Mouse (Mus musculus): ENCODE results near the gene Dcn.
A peak's percentile ranks its signal among the peaks of the same experiment; 100 is the strongest.

Dcn gene

DNA sequence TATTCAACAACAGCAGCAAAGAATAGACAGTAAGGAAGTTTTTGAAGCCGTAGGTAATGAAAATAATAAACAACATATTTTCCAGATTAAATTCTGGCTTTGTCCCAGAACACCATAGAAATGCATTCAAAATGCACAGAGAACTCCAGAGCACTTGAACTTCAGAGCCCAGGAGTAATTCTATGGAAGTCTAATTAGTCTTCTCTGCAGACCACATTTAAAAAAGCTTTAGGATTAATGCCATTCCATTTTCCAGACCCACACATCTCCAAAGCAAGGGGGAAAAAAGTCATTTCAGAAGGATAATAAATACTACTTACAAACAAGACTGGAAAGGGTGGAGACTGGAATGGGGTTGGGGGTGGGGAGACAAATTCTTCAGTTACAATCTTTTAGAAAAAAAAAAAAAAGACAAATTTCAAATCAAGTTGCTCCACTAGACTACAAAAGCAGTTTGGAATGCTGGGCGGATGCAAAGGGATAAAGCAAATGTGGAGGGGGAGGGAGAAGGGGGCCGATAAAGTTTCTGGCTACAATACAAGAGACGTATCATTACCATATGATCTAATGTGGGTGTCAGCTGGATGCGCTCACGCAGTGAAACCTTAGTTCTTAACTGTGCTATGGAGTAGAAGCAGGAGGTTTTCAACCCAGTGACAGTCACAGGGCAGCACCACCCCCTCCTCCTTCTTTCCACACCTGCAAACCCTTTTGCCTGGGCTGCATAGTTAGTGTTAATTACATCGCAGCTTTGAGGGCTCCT, at the start of gene Dcn:
Gene Dcn (plus strand): TSS at position 606 of the 763 bp plus-strand sequence.
- peak; percentile 54 for DNase-seq (ENCODE audit: low read depth, low spot score)

- no peak for DNase-seq (ENCODE audit: low read depth, low spot score)
These were observed 42.7 kb upstream of the Dcn start for GRCm38 (mm10) chr10:97436662-97437061.

- no peak for DNase-seq (ENCODE audit: low read depth, low spot score)
These were observed 37.1 kb upstream of the Dcn start for GRCm38 (mm10) chr10:97442300-97442699.

GRCm38 (mm10) chr10:97446486-97446885, 32.9 kb upstream of the Dcn start:
- DNase-seq (ENCODE audit: low read depth, low spot score), result no peak

GRCm38 (mm10) chr10:97452886-97453285, 26.5 kb upstream of the Dcn start:
- DNase-seq (ENCODE audit: low read depth, low spot score), result no peak

GRCm38 (mm10) chr10:97453529-97453928, 25.9 kb upstream of the Dcn start:
- peak; percentile 49 for DNase-seq (ENCODE audit: low read depth, low spot score)

GRCm38 (mm10) chr10:97456993-97457392, 22.4 kb upstream of the Dcn start:
- no peak for DNase-seq (ENCODE audit: low read depth, low spot score)

- DNase-seq (ENCODE audit: low read depth, low spot score), result no peak
These were observed 12.6 kb upstream of the Dcn start for GRCm38 (mm10) chr10:97466818-97467217.

- DNase-seq (ENCODE audit: low read depth, low spot score), result no peak
These were observed 9.8 kb upstream of the Dcn start for GRCm38 (mm10) chr10:97469411-97470140.

- no peak for DNase-seq (ENCODE audit: low read depth, low spot score)
These were observed 3.9 kb upstream of the Dcn start for GRCm38 (mm10) chr10:97475460-97475859.

- no peak for DNase-seq (ENCODE audit: low read depth, low spot score)
These were observed 1.1 kb upstream of the Dcn start for GRCm38 (mm10) chr10:97478259-97478658.

GRCm38 (mm10) chr10:97482150-97482549, 2.7 kb downstream of the Dcn start:
- DNase-seq (ENCODE audit: low read depth, low spot score), result no peak

GRCm38 (mm10) chr10:97484049-97484448, 4.6 kb downstream of the Dcn start:
- DNase-seq (ENCODE audit: low read depth, low spot score), result peak; percentile 21

DNA sequence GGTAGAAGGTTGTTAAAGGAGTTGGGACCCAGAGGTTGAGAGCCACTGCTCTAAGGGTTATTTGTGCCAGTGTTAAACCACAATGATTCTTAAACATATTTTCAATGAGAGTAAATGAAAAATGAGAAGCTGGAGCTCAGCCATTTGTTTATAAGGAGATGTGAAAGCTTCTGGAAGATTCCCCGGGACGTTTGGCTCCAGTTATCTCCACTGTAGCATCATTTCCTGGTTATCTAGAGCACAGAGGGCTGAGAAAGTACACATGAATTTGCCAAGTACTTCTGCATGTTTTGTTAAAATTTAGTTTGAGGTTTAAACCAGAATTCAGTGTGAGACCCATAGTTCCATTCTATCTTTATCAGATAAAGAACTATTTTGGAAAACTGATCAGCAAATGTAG, 5.7 kb downstream of the Dcn start:
- DNase-seq (ENCODE audit: low read depth, low spot score), result no peak

DNA sequence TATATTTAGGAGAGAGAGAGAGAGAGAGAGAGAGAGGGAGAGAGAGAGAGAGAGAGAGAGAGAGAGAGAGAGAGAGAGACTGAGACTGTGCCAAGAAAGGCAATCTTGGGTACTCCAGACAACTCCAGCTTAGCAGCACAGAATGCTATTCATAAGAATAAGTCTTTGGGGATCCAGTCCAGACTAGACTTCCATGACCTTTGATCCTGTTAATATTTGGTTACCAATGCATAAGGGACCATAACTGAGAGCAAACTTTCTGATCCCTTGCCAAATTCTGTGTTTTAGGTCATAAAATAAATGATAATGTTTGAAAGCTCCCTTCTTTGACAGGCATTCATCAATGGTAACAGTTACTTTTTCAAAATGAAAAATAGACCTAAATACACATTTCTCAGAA, 6.7 kb downstream of the Dcn start:
- peak; percentile 39 for DNase-seq (ENCODE audit: low read depth, low spot score)

DNA sequence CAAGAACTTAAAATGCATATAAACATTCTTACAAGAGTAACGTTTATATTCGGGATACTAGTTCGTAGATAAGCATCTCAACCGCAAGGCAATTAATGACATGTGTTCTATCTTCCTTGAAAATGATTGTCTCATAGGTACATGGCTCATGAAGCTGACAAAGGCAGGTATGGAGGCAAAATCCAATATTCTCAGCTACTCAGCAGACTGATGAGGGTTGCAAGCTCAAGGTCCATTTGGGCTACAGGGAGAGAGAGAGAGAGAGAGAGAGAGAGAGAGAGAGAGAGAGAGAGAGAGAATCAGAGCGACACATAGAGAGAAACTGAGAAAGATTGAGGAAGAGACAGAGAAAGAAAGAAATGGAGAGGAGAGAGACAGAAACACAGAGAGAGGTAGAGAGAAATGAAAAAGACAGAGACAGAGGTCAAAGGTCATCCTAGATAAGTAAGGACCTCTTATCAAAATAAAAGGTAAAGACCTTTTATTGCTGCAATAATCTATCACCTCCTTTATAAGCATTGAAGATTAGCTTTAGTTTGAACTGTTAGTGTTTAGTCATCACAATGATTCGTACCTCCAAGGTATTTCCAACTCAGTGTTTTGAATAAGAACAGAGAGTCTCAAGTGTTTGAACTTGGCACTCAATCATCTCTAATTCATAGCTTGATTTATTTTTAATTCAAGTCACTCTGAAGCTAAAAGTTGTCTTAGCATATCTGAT, 8.0 kb downstream of the Dcn start:
- no peak for DNase-seq (ENCODE audit: low read depth, low spot score)

DNA sequence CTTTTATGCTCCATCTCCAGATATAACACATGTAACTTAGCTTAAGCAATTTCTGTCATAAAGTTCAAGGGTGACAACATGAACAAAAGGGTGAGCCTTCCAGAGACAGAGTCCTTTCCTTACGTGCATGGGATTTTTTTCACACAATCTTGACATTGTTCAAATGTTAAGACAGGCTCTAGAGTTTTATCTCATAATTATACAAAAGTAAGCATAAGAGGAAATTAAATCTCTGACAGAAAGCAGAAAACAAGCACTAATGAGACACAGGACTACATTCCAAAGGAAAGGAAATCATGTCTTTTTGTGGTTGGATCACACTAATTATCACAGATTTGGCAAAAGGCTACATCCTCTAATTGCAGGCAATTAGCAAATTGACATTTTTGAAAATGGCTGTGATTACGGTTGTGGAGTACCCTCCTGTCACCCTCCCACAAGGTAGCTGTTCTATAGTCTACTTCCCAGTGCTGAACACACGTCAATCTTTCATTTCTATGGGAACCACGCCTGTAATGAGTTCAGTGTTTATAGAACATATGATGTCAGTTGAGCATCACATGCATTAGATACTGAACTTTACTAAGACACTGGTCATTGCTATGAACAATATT, 13.1 kb downstream of the Dcn start:
- DNase-seq (ENCODE audit: low read depth, low spot score), result no peak

- no peak for DNase-seq (ENCODE audit: low read depth, low spot score)
These were observed 18.2 kb downstream of the Dcn start for GRCm38 (mm10) chr10:97497646-97498045.

DNA sequence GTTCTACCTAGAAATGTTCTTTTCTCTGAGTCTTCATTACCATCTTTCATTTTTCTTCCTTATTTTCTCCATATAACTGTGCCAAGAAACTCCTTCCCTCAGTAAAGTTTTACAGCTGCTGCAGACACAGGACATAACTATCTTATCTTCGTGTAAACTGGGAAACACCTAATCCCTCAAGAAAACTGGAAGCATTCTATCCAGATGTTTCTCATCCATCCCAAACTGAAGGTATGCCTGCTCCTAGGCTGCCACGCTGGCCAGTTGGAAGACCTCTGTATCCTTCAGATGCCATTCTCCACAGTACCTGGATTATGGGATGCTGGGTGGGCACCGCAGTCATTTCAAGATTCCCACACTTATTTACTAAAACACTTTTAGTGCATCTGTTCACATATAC, 44.0 kb downstream of the Dcn start:
- DNase-seq (ENCODE audit: low read depth, low spot score), result no peak

- no peak for DNase-seq (ENCODE audit: low read depth, low spot score)
These were observed 56.3 kb downstream of the Dcn start for GRCm38 (mm10) chr10:97535697-97536096.

DNA sequence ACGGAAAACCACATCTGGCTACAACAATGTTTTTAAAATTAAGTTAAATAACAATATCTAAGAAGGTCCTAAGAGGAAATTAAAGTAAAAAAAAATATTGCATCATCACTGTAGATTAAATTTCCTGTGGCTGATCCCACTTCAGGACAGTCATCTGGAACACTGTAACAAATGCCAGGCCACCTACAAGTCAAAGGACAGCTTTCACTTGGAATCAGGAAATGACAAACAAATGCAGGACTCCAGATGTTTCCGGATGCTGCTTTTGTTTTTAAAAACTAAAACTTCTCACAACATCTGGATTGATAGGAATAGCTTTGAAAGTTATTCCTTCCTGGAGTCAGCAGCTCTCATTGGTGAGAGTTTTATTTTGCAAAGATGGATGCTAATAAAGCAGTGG, 57.5 kb downstream of the Dcn start:
- no peak for DNase-seq (ENCODE audit: low read depth, low spot score)

DNA sequence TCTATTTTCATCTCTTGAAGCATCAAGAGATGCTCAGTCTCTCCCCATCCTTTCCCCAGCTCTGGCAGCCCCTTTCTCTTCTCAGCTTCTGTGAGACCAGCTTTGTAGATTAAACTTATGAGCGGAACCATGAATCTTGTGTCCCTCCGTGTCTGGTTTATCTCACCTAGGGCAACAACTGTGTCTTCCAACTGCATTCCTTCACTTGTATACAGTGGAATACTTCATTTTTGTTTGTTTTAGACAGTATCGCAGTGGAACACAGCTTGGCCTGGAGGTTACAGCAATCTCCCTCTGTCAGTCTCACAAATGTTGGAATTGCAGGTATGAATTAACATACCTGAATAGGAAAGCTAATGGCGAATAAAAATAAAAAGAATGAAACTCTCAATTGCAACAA, 58.8 kb downstream of the Dcn start:
- no peak for DNase-seq (ENCODE audit: low read depth, low spot score)

All from mesoderm, embryonic 11.5 days (tissue).